Comparison of ENCODE assay signal across 8 mouse cellular contexts in the genomic region with DNA sequence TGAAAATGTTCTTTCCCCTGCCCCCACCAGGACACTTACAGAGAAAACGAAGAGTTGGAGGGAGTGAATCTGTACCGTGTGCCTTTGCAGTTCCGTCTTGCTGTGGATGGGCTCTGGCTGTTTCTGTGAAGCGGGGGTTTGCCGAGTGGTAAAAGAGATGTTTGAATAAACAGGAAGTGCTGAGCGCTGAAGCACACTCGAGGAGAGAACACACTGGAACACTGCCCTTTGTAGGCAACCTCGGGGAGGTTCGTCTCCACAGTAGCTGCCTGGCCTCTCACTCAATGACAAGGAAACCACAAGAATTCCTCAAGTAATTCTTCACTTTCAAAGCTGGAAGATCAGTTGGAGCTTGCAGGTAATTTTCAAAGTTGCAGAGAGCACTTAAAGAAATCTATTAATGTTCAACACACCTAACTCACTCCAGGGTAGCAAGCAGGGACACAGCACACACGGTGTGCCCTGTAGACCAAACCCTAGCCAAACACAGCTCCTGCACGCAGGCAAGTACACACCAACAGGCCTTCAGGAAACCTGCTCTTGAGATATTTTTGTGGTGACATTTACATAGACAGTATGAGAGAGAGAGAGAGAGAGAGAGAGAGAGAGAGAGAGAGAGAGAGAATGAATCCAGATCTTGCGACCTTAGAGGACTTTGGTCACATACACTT.
DNase-seq lines count a peak whose midpoint lies in the region; ATAC-seq and TF ChIP-seq lines count a peak whose summit lies in the region.

No protein-coding gene starts in this region.

- H3K27me3 ChIP-seq in heart, embryonic 15.5 days: no peaks in the 10 kb centered on the region
- no peaks in the 10 kb centered on the region for H3K27me3 ChIP-seq in kidney, postnatal 0 days (ENCODE audit: insufficient read depth, low read length)

- H3K36me3 ChIP-seq in heart, embryonic 15.5 days: no peaks in the 10 kb centered on the region
- H3K36me3 ChIP-seq in kidney, postnatal 0 days (ENCODE audit: insufficient read depth, low read length): no peaks in the 10 kb centered on the region

- peak; percentile 13 to 33 for DNase-seq in right cerebral cortex, adult 2 months (ENCODE audit: low spot score in 2 of 2)
- DNase-seq in right cerebral cortex, postnatal 36 days (ENCODE audit: low spot score in 2 of 2): no peak
- peak; percentile 58 for DNase-seq in embryo, embryonic 11 days
- DNase-seq in kidney, postnatal 0 days (ENCODE audit: low spot score): peak; percentile 84
- DNase-seq in lung, postnatal 10 days: peak; percentile 85
- peak; percentile 35 for DNase-seq in ovary, postnatal 36 days (ENCODE audit: low spot score)
- DNase-seq in cerebellum, adult 9-10 months: no peak

- H3K4me3 ChIP-seq in heart, embryonic 15.5 days: peak overlapping the region; percentile 49
- H3K4me3 ChIP-seq in kidney, postnatal 0 days (replicated peaks; ENCODE audit: low read depth, low read length): peak overlapping the region; percentile 33

- TF ChIP-seq CTCF in kidney, postnatal 0 days (IDR thresholded peaks at IDR 0.05; ENCODE audit: low read depth): no peak

- H3K9ac ChIP-seq in heart, embryonic 15.5 days: peak overlapping the region; percentile 64
- peak overlapping the region; percentile 50 for H3K9ac ChIP-seq in kidney, postnatal 0 days (ENCODE audit: low read depth, low read length)

- peak overlapping the region; percentile 98 for H3K27ac ChIP-seq in heart, embryonic 15.5 days
- H3K27ac ChIP-seq in kidney, postnatal 0 days: peak overlapping the region; percentile 61; the same call in 1 of the 2 replicates

- H3K9me3 ChIP-seq in heart, embryonic 15.5 days (replicated peaks): no peaks in the 10 kb centered on the region
- no peaks in the 10 kb centered on the region for H3K9me3 ChIP-seq in kidney, postnatal 0 days (replicated peaks; ENCODE audit: low read length)

- H3K4me2 ChIP-seq in heart, embryonic 15.5 days: peak overlapping the region; percentile 74
- peak overlapping the region; percentile 68 for H3K4me2 ChIP-seq in kidney, postnatal 0 days (ENCODE audit: low read length)

- 7% methylated on average over 12 of the region's 12 CpGs for WGBS in heart, embryonic 15.5 days
- WGBS in kidney, postnatal 0 days: 15% methylated on average over 12 of the region's 12 CpGs

- peaks cover 61% of the 10 kb centered on the region for H3K4me1 ChIP-seq in heart, embryonic 15.5 days (replicated peaks)
- peaks cover 25% of the 10 kb centered on the region for H3K4me1 ChIP-seq in kidney, postnatal 0 days (replicated peaks; ENCODE audit: insufficient read depth, low read length)

- no peak for ATAC-seq in heart, embryonic 15.5 days (replicated peaks; ENCODE audit: insufficient number of reproducible peaks, insufficient read depth, low FRiP score, low read depth)
- no peak for ATAC-seq in kidney, postnatal 0 days (replicated peaks; ENCODE audit: low FRiP score, low read depth)

Comparison
In these comparisons a context has a peak if more than half of its experiments do, and no peak if none do; other contexts are left out.
1. DNase-seq: peak in right cerebral cortex, adult 2 months (2 of 2), embryo, embryonic 11 days (single experiment), kidney, postnatal 0 days (single experiment), lung, postnatal 10 days (single experiment) and ovary, postnatal 36 days (single experiment); none in right cerebral cortex, postnatal 36 days (0 of 2) and cerebellum, adult 9-10 months (single experiment).